Mouse (Mus musculus) c-Kit-positive CD71-negative TER-119-negative erythroid progenitor cells, embryonic 14.5 days (primary cell): Measurements from ENCODE around the gene Agap1.
A peak's percentile ranks its signal among the peaks of the same experiment; 100 is the strongest.

Source experiments
- DNase-seq: peaks from one replicate; pipeline ENCODE4 v3.0.0-alpha.2; 2013; ENCODE audit warnings: low read depth

Gene Agap1

DNA sequence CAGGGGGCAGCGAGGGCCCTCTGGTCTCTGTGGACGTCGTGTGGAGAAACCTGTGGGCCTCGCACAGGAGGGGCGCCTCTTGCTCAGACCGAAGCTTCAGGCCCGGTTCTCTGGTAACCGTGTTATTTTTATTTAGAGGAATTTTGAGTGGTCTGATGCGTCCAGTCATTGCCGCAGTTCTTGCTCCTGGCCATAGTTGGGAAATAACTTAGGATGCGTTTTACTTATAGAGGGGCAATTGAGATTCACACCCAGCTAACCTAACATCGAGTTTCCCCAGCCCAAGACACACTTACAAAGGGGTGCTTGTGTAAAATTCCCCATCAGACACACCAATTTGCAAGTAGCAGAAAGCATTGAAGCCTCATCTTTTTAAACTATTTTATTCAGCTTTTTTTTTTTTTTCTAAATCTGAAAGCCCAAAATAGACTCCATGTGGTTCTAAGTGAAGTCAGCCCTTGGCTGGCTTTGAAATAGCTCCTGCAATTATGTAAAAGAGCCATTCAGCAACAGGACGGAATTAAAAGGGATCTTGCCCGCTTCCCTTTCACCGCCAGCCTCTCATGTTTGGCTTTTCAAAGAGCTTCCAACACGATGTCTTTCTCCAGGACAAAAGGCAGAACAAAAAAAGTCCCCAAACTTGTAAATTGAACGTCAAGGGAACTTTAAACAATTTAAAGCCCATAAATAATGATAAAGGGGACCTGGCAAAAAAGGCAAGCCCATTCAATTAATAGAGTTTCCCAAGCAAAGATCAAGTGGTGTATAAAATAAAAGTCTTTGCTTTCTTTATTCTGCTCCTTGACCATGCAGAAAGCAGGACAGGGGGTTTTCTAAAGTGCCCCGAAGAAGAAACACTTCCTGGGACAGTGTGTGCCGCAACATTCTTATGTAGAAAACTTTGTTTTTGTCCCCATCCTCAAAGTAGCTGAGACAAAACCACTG is 480.0 kb downstream of the Agap1 start:
- no peak for DNase-seq

DNA sequence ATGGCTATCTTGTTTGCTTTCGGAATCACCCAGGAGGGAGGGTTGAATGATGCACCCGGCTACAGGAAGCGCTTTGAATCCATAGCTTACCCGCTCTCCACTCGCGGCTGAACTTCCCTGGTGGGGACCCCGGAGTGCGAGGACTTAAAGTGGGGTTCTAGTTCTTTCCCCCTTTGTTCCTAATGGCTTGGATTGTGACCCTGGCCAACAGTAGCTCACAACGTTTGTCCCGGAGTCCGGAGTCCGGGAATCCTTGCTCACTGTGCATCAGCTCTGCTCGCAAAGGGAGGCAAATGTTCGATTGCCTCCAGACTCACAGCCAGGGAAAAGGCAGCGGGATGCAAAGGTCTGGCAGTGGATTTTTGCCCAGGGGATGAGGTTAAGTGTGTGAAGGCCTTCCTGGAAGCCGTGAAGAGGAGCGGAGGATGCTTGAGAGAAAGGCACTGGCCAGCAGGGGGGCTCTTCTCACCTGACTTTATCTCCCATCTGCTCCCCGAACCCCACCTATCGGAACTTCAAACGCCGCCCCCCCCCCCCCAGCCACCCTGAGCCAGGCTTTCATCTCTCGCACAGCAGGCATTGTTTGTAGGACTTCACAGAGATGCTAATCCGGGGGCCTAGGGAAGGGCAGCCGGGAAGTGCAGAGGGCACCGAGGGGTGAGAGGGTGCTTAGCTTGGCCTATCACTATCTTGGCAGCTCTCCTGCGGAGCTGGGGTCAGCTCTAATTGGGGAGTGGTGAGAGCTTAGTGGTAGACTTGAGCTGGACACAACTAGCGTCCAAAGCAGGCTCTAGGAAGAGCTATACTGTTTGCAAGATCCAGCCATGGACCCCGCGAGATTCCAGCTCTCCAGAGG is 481.1 kb downstream of the Agap1 start:
- DNase-seq: no peak

- DNase-seq: no peak
These were observed 484.4 kb downstream of the Agap1 start for GRCm38 (mm10) chr1:89938884-89939595.

DNA sequence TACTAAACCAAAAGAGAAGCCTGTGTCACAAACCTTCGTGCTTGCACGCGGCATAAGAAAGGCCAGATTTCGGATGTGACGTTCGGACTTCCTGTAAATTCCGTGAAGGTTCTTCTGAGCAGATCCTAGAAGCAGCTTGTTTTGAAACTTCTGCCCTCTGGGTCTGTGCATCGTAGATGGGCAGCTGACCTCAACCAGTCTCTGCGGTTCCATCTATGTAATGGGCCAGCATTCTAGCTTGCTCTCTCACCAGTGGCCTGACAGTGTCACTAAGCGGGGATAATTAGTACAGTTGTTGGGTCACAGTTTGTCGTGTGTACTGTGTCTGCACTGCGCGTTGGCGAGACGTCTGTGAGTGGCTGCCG is 485.0 kb downstream of the Agap1 start:
- no peak for DNase-seq

- peak; percentile 75 for DNase-seq
These were observed 485.5 kb downstream of the Agap1 start for GRCm38 (mm10) chr1:89939981-89940726.

- DNase-seq: no peak
These were observed 486.4 kb downstream of the Agap1 start for GRCm38 (mm10) chr1:89940961-89941524.

DNA sequence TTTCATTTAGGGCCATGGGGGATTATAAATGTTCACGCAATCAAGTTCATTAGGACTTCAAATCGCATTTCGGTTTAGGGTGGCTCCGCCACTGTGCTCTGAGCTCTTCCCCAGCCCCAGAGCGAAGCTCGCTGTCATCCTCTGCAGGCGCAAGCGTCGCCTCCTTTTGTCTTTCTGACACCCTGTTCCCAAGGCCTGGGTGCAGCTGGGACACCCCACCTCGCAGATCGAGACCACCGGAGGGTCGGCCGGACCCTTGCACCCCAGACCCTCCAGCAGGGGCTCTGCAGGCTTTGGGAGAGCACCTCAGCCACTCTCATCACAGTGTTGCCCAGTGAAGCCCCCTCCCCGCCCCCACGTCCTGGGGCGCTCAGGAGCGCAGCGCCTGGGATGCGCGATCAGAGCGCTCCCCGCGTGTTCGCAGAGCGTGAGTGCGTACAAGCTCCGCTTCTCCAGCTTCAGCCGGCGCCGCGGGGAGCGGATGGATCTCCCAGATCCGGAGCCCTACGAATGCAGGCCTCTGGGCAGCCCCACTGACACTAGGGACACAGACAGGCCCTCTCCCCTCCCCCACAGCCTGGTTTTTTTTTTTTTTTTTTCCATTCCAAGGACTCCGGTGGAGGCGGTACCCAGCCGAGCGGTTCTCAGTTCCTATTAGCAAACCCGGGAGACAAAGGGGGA is 487.2 kb downstream of the Agap1 start:
- DNase-seq: no peak

DNA sequence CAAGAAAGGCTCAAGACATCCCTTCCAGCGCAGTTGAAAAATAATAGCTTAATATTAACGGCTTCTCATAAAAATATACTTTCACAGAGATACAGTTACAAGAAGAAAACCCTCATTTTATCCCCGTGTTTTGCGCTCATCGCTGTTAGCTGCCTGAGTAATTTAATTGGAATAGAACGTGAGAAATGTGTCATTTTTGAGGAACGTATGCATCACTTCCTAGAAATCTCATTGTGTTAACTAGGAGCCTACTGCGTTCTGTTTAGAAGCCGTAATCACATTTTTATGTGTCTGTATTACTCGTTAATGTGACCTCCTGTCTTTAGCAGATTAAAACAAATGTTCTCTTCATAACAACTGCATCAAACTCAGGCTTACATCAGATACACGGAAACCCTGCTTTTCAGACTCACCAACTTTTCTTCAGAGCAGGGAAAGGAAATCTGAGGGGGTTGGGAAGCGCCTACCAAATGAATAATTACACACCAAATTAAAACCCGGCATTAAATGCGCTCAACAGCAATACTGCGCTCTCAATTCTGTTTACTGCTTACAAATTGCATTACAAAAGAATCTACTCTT is 487.9 kb downstream of the Agap1 start:
- no peak for DNase-seq

GRCm38 (mm10) chr1:89943202-89943601 is 488.6 kb downstream of the Agap1 start:
- DNase-seq: no peak
